21 mouse cellular contexts compared by ENCODE assay signal in the genomic region with DNA sequence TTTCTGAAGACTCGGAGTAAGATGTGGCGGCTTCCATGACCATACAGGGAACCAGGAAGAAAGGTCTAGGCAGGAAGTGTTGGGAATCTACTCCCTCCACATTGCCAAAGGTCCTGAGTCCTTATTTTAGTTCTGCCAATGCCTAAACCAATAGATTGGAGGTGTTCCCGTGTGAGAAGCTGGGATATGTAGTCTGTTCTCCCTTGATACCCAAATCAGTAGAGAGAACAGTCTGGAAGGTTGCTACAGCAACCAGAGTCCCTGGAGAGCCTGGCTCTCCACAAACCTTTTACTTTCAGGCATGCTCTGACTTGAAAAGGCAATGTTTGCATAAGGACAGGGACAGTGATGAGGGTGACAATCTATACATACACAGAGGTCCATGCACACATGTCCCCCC. TPM values are rescaled to one million over a fixed set of nuclear protein-coding genes. Genes with fewer than 3 reads are reported as not detected.
DNase-seq lines count a peak whose midpoint lies in the region; ATAC-seq lines count a peak whose summit lies in the region.
"Had no signal": no experiment of that assay in that cellular context is flagged by ENCODE, and none has a peak within 500 bp of the region (broad histone marks: within the 10 kb centered on the region; RNA-seq: fewer than 3 reads in every experiment).

No protein-coding gene starts in this region.

- H3K4me1 ChIP-seq in forebrain, embryonic 14.5 days (ENCODE audit: control insufficient read depth, insufficient read depth, low read length): 0 out of 2 replicates have a peak, but pooled peaks cover 2% of the 10 kb centered on the region
- H3K4me1 ChIP-seq in forebrain, embryonic 10.5 days: peaks cover 20% of the 10 kb centered on the region
- H3K4me1 ChIP-seq in hindbrain, embryonic 14.5 days (replicated peaks; ENCODE audit: control insufficient read depth, insufficient read depth, low read length): peaks cover 48% of the 10 kb centered on the region
- H3K4me1 ChIP-seq in hindbrain, embryonic 10.5 days (replicated peaks): peaks cover 20% of the 10 kb centered on the region
- H3K4me1 ChIP-seq in midbrain, embryonic 15.5 days: peaks cover 56% of the 10 kb centered on the region
- peaks cover 45% of the 10 kb centered on the region for H3K4me1 ChIP-seq in midbrain, embryonic 13.5 days (replicated peaks)
- H3K4me1 ChIP-seq in neural tube, embryonic 15.5 days: peaks cover 75% of the 10 kb centered on the region
- peaks cover 7% of the 10 kb centered on the region; the same call in 1 of the 2 replicates for H3K4me1 ChIP-seq in kidney, embryonic 14.5 days (ENCODE audit: control insufficient read depth, insufficient read depth, low read length)

- H3K27me3 ChIP-seq in forebrain, embryonic 14.5 days (replicated peaks; ENCODE audit: control insufficient read depth, insufficient read depth, low read length): peaks cover 21% of the 10 kb centered on the region; the same call in 1 of the 2 replicates
- H3K27me3 ChIP-seq in forebrain, embryonic 10.5 days (ENCODE audit: poor library complexity, severe bottlenecking): peaks cover 46% of the 10 kb centered on the region
- peaks cover 26% of the 10 kb centered on the region for H3K27me3 ChIP-seq in hindbrain, embryonic 14.5 days (ENCODE audit: control insufficient read depth, insufficient read depth, low read length)
- H3K27me3 ChIP-seq in hindbrain, embryonic 10.5 days (ENCODE audit: insufficient read depth, poor library complexity, severe bottlenecking): peaks cover 43% of the 10 kb centered on the region
- peaks cover 6% of the 10 kb centered on the region; the same call in 1 of the 2 replicates for H3K27me3 ChIP-seq in midbrain, embryonic 15.5 days (replicated peaks)
- H3K27me3 ChIP-seq in midbrain, embryonic 13.5 days: peaks cover 24% of the 10 kb centered on the region
- peaks cover 9% of the 10 kb centered on the region for H3K27me3 ChIP-seq in neural tube, embryonic 15.5 days (replicated peaks)
- peaks cover 23% of the 10 kb centered on the region for H3K27me3 ChIP-seq in kidney, embryonic 14.5 days (ENCODE audit: control insufficient read depth, insufficient read depth, low read length)

- 77% methylated on average over 3 of the region's 3 CpGs for WGBS in forebrain, embryonic 14.5 days
- WGBS in forebrain, embryonic 10.5 days: 73% methylated on average over 3 of the region's 3 CpGs
- 63% methylated on average over 3 of the region's 3 CpGs for WGBS in hindbrain, embryonic 14.5 days
- WGBS in hindbrain, embryonic 10.5 days: 76% methylated on average over 3 of the region's 3 CpGs
- WGBS in midbrain, embryonic 15.5 days: 58% methylated on average over 3 of the region's 3 CpGs
- WGBS in midbrain, embryonic 13.5 days: 66% methylated on average over 3 of the region's 3 CpGs
- WGBS in neural tube, embryonic 15.5 days: 69% methylated on average over 3 of the region's 3 CpGs
- WGBS in kidney, embryonic 14.5 days: 71% methylated on average over 3 of the region's 3 CpGs

- ATAC-seq in forebrain, embryonic 14.5 days: no peak
- no peak for ATAC-seq in hindbrain, embryonic 14.5 days (ENCODE audit: low FRiP score)
- ATAC-seq in midbrain, embryonic 15.5 days (replicated peaks): no peak
- no peak for ATAC-seq in midbrain, embryonic 13.5 days
- no peak for ATAC-seq in neural tube, embryonic 15.5 days (ENCODE audit: low FRiP score)
- no peak for ATAC-seq in kidney, embryonic 14.5 days (ENCODE audit: low FRiP score, low TSS enrichment)
- ATAC-seq: activated CD4-positive, CD25-positive, alpha-beta regulatory T cell, adult 4 months; intestine, embryonic 16.5 days; lung, postnatal 0 days had no signal

- H3K4me2 ChIP-seq in forebrain, embryonic 14.5 days (ENCODE audit: low read length): 0 out of 2 replicates have a peak overlapping the region, but pooled peaks have one; percentile 13
- peak overlapping the region; percentile 2; the same call in 1 of the 2 replicates for H3K4me2 ChIP-seq in hindbrain, embryonic 14.5 days (replicated peaks)
- H3K4me2 ChIP-seq in midbrain, embryonic 15.5 days: peak overlapping the region; percentile 18
- H3K4me2 ChIP-seq in midbrain, embryonic 13.5 days (replicated peaks): no peak overlapping the region
- H3K4me2 ChIP-seq in neural tube, embryonic 15.5 days: peak overlapping the region; percentile 47
- no peak overlapping the region for H3K4me2 ChIP-seq in kidney, embryonic 14.5 days (replicated peaks; ENCODE audit: low read depth, low read length)
- H3K4me2 ChIP-seq: embryonic facial prominence, embryonic 12.5 days; kidney, embryonic 15.5 days had no signal

- no peak overlapping the region for H3K4me3 ChIP-seq in forebrain, embryonic 14.5 days (ENCODE audit: low read depth, low read length)
- H3K4me3 ChIP-seq in forebrain, embryonic 10.5 days: no peak overlapping the region
- no peak overlapping the region for H3K4me3 ChIP-seq in hindbrain, embryonic 14.5 days (replicated peaks; ENCODE audit: low read length)
- H3K4me3 ChIP-seq in hindbrain, embryonic 10.5 days: no peak overlapping the region
- H3K4me3 ChIP-seq in midbrain, embryonic 15.5 days: no peak overlapping the region
- no peak overlapping the region for H3K4me3 ChIP-seq in midbrain, embryonic 13.5 days (replicated peaks)
- no peak overlapping the region; the same call in 1 of the 2 replicates for H3K4me3 ChIP-seq in neural tube, embryonic 15.5 days (replicated peaks)
- no peak overlapping the region for H3K4me3 ChIP-seq in kidney, embryonic 14.5 days (ENCODE audit: low read length)
- H3K4me3 ChIP-seq: embryonic facial prominence, embryonic 12.5 days; heart, embryonic 10.5 days; kidney, embryonic 15.5 days had no signal

- H3K27ac ChIP-seq in forebrain, embryonic 14.5 days (ENCODE audit: low read depth, low read length): no peak overlapping the region
- no peak overlapping the region for H3K27ac ChIP-seq in forebrain, embryonic 10.5 days
- H3K27ac ChIP-seq in hindbrain, embryonic 14.5 days: no peak overlapping the region
- no peak overlapping the region for H3K27ac ChIP-seq in hindbrain, embryonic 10.5 days
- no peak overlapping the region for H3K27ac ChIP-seq in midbrain, embryonic 15.5 days
- no peak overlapping the region for H3K27ac ChIP-seq in midbrain, embryonic 13.5 days
- no peak overlapping the region for H3K27ac ChIP-seq in neural tube, embryonic 15.5 days (replicated peaks)
- no peak overlapping the region for H3K27ac ChIP-seq in kidney, embryonic 14.5 days (ENCODE audit: low read depth, low read length)
- H3K27ac ChIP-seq: embryonic facial prominence, embryonic 12.5 days; heart, embryonic 10.5 days; kidney, embryonic 15.5 days; macrophage had no signal

- H3K36me3 ChIP-seq in forebrain, embryonic 14.5 days (ENCODE audit: control insufficient read depth, insufficient read depth, low read length): no peaks in the 10 kb centered on the region
- no peaks in the 10 kb centered on the region for H3K36me3 ChIP-seq in forebrain, embryonic 10.5 days (replicated peaks)
- H3K36me3 ChIP-seq in hindbrain, embryonic 14.5 days (replicated peaks; ENCODE audit: control insufficient read depth, insufficient read depth): no peaks in the 10 kb centered on the region
- no peaks in the 10 kb centered on the region for H3K36me3 ChIP-seq in hindbrain, embryonic 10.5 days
- no peaks in the 10 kb centered on the region for H3K36me3 ChIP-seq in midbrain, embryonic 15.5 days (replicated peaks)
- H3K36me3 ChIP-seq in midbrain, embryonic 13.5 days: no peaks in the 10 kb centered on the region
- peaks cover 3% of the 10 kb centered on the region; the same call in 1 of the 2 replicates for H3K36me3 ChIP-seq in neural tube, embryonic 15.5 days
- H3K36me3 ChIP-seq in kidney, embryonic 14.5 days (ENCODE audit: control insufficient read depth, insufficient read depth, low read length): no peaks in the 10 kb centered on the region
- H3K36me3 ChIP-seq: embryonic facial prominence, embryonic 12.5 days; heart, embryonic 10.5 days; kidney, embryonic 15.5 days had no signal

- DNase-seq in forebrain, embryonic 14.5 days (ENCODE audit: low spot score): no peak
- DNase-seq in forebrain, embryonic 10.5 days (ENCODE audit: extremely low spot score, low spot score): no peak
- DNase-seq in hindbrain, embryonic 14.5 days (ENCODE audit: low spot score): no peak
- DNase-seq in hindbrain, embryonic 10.5 days (ENCODE audit: low spot score): no peak
- DNase-seq: adrenal gland, adult 8-10 months; cerebellum, adult 18-20 months; cerebellum, postnatal 14 days; gastrocnemius, postnatal 10 days; kidney, postnatal 36 days; right cerebral cortex, postnatal 14 days had no signal

- no peaks in the 10 kb centered on the region for H3K9me3 ChIP-seq in forebrain, embryonic 14.5 days (replicated peaks; ENCODE audit: control insufficient read depth, low read length)
- H3K9me3 ChIP-seq in forebrain, embryonic 10.5 days: no peaks in the 10 kb centered on the region
- no peaks in the 10 kb centered on the region for H3K9me3 ChIP-seq in hindbrain, embryonic 14.5 days (ENCODE audit: control insufficient read depth, low read length)
- H3K9me3 ChIP-seq in hindbrain, embryonic 10.5 days: no peaks in the 10 kb centered on the region
- no peaks in the 10 kb centered on the region for H3K9me3 ChIP-seq in midbrain, embryonic 15.5 days
- no peaks in the 10 kb centered on the region for H3K9me3 ChIP-seq in midbrain, embryonic 13.5 days
- no peaks in the 10 kb centered on the region for H3K9me3 ChIP-seq in neural tube, embryonic 15.5 days (replicated peaks)
- no peaks in the 10 kb centered on the region for H3K9me3 ChIP-seq in kidney, embryonic 14.5 days (ENCODE audit: control insufficient read depth, low read length)
- H3K9me3 ChIP-seq: embryonic facial prominence, embryonic 12.5 days; heart, embryonic 10.5 days; kidney, embryonic 15.5 days had no signal

- no peak overlapping the region for H3K9ac ChIP-seq in forebrain, embryonic 14.5 days (ENCODE audit: low read length)
- no peak overlapping the region for H3K9ac ChIP-seq in hindbrain, embryonic 14.5 days
- H3K9ac ChIP-seq in midbrain, embryonic 15.5 days: no peak overlapping the region
- no peak overlapping the region for H3K9ac ChIP-seq in midbrain, embryonic 13.5 days (replicated peaks)
- no peak overlapping the region for H3K9ac ChIP-seq in neural tube, embryonic 15.5 days (replicated peaks)
- no peak overlapping the region for H3K9ac ChIP-seq in kidney, embryonic 14.5 days (ENCODE audit: low read depth, low read length)
- H3K9ac ChIP-seq: embryonic facial prominence, embryonic 12.5 days; kidney, embryonic 15.5 days had no signal

RNA-seq across cellular contexts. Expression of a gene that starts 4.7 kb away (rescaled TPM):
- 6.7 and 9.1 TPM in 2 replicates for polyA plus RNA-seq in forebrain, embryonic 14.5 days (2014; fragmentation: Nextera tagmentation; extraction: Ambion mirVana)
- polyA plus RNA-seq in forebrain, embryonic 10.5 days (2016; fragmentation: Nextera tagmentation; extraction: Ambion mirVana): 2.9 and 3.4 TPM in 2 replicates
- polyA plus RNA-seq in hindbrain, embryonic 14.5 days (2014; fragmentation: Nextera tagmentation; extraction: Ambion mirVana): 18.5 and 22.9 TPM in 2 replicates
- polyA plus RNA-seq in hindbrain, embryonic 10.5 days (2016; fragmentation: Nextera tagmentation; extraction: Ambion mirVana): 5.7 and 6.7 TPM in 2 replicates
- polyA plus RNA-seq in midbrain, embryonic 15.5 days (2015; fragmentation: Nextera tagmentation; extraction: Ambion mirVana): 17.8 and 20.4 TPM in 2 replicates
- 8.4 and 9.3 TPM in 2 replicates for polyA plus RNA-seq in midbrain, embryonic 13.5 days (2015; fragmentation: Nextera tagmentation; extraction: Ambion mirVana)
- 23.7 and 26.5 TPM in 2 replicates for polyA plus RNA-seq in neural tube, embryonic 15.5 days (2015; fragmentation: Nextera tagmentation; extraction: Ambion mirVana)
- polyA plus RNA-seq in kidney, embryonic 14.5 days (2014; fragmentation: Nextera tagmentation; extraction: Ambion mirVana): 1.3 and 2.5 TPM in 2 replicates
- polyA plus RNA-seq: activated CD4-positive, CD25-positive, alpha-beta regulatory T cell, adult 4 months; macrophage had no signal

Comparison
In these comparisons a context has a peak if more than half of its experiments do, and no peak if none do; other contexts are left out.
1. H3K4me2 ChIP-seq: peak in forebrain, embryonic 14.5 days (single experiment), hindbrain, embryonic 14.5 days (single experiment), midbrain, embryonic 15.5 days (single experiment) and neural tube, embryonic 15.5 days (single experiment); none in midbrain, embryonic 13.5 days (single experiment) and kidney, embryonic 14.5 days (single experiment).